8 mouse cellular contexts compared by ENCODE assay signal in the genomic region with DNA sequence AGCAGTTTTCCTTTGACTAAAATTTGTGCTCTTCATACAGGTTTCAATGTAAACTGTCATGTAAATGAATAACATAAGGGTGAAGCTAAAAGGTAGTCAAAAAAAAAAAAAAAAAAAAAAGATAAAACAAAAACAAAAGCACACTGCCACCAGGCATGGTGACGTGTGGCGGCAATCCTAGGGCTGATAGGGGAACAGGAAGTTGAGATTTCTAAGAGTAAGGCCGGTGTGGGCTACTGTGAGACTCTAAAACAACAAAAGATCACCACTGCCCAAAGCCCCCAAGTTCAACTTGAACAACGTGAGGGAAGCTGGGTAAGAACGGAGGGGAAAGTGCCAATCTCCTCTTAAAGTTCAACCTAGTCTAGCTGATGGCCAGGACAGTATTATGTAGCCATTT. TPM values are rescaled to one million over a fixed set of nuclear protein-coding genes. Genes with fewer than 3 reads are reported as not detected.
DNase-seq lines count a peak whose midpoint lies in the region; ATAC-seq lines count a peak whose summit lies in the region.

No protein-coding gene starts in this region.

- intact Hi-C loops in heart, postnatal 10 days (cut with DNase I) = loop anchor here (10.0 kb wide), 1 partner anchor 204 kb away; no protein-coding TSS in a partner anchor

- H3K4me1 ChIP-seq in heart, embryonic 10.5 days = 0 out of 2 replicates have a peak, but pooled peaks cover 12% of the 10 kb centered on the region
- H3K4me1 ChIP-seq in midbrain, embryonic 13.5 days (replicated peaks) = peaks cover 30% of the 10 kb centered on the region
- peaks cover 9% of the 10 kb centered on the region; the same call in 1 of the 2 replicates for H3K4me1 ChIP-seq in midbrain, embryonic 11.5 days (ENCODE audit: control insufficient read depth, insufficient read depth, low read length)
- peaks cover 25% of the 10 kb centered on the region for H3K4me1 ChIP-seq in hindbrain, embryonic 16.5 days (ENCODE audit: control insufficient read depth, insufficient read depth, low read depth, low read length)

- 48% methylated on average over 5 of the region's 5 CpGs for WGBS in heart, embryonic 10.5 days
- WGBS in midbrain, embryonic 13.5 days = 76% methylated on average over 5 of the region's 5 CpGs
- WGBS in midbrain, embryonic 11.5 days = 87% methylated on average over 5 of the region's 5 CpGs
- WGBS in hindbrain, embryonic 16.5 days = 63% methylated on average over 5 of the region's 5 CpGs

- H3K9ac ChIP-seq in midbrain, embryonic 13.5 days (replicated peaks) = no peak overlapping the region
- H3K9ac ChIP-seq in midbrain, embryonic 11.5 days (ENCODE audit: low read length) = no peak overlapping the region
- H3K9ac ChIP-seq in hindbrain, embryonic 16.5 days (ENCODE audit: low read depth, low read length) = no peak overlapping the region

- H3K27ac ChIP-seq in heart, embryonic 10.5 days = peak overlapping the region; percentile 67
- peak overlapping the region; percentile 17; the same call in 1 of the 2 replicates for H3K27ac ChIP-seq in midbrain, embryonic 13.5 days
- H3K27ac ChIP-seq in midbrain, embryonic 11.5 days (ENCODE audit: low read depth, low read length) = no peak overlapping the region
- H3K27ac ChIP-seq in hindbrain, embryonic 16.5 days (ENCODE audit: low read depth, low read length) = no peak overlapping the region

- no peak for ATAC-seq in midbrain, embryonic 13.5 days
- no peak for ATAC-seq in midbrain, embryonic 11.5 days (ENCODE audit: low FRiP score)
- ATAC-seq in hindbrain, embryonic 16.5 days = no peak

- peak overlapping the region; percentile 43 for H3K4me3 ChIP-seq in heart, embryonic 10.5 days
- no peak overlapping the region; the same call in 1 of the 2 replicates for H3K4me3 ChIP-seq in midbrain, embryonic 13.5 days (replicated peaks)
- no peak overlapping the region for H3K4me3 ChIP-seq in midbrain, embryonic 11.5 days (ENCODE audit: low read depth, low read length)
- H3K4me3 ChIP-seq in hindbrain, embryonic 16.5 days (ENCODE audit: low read length) = no peak overlapping the region

- H3K36me3 ChIP-seq in heart, embryonic 10.5 days = peaks cover 31% of the 10 kb centered on the region
- peaks cover 13% of the 10 kb centered on the region for H3K36me3 ChIP-seq in midbrain, embryonic 13.5 days
- H3K36me3 ChIP-seq in midbrain, embryonic 11.5 days (ENCODE audit: control insufficient read depth, insufficient read depth, low read length) = no peaks in the 10 kb centered on the region
- peaks cover 17% of the 10 kb centered on the region for H3K36me3 ChIP-seq in hindbrain, embryonic 16.5 days (ENCODE audit: control insufficient read depth, insufficient read depth, low read length)
- peaks cover 4% of the 10 kb centered on the region; the same call in 1 of the 2 replicates for H3K36me3 ChIP-seq in splenic B cell, adult 2 months (ENCODE audit: control insufficient read depth, insufficient read depth, low read length, poor library complexity, severe bottlenecking)

- H3K27me3 ChIP-seq in heart, embryonic 10.5 days (ENCODE audit: insufficient read depth, poor library complexity, severe bottlenecking) = no peaks in the 10 kb centered on the region
- H3K27me3 ChIP-seq in midbrain, embryonic 13.5 days = no peaks in the 10 kb centered on the region
- no peaks in the 10 kb centered on the region for H3K27me3 ChIP-seq in midbrain, embryonic 11.5 days (ENCODE audit: control insufficient read depth, insufficient read depth, low read length)
- H3K27me3 ChIP-seq in hindbrain, embryonic 16.5 days (replicated peaks; ENCODE audit: control insufficient read depth, insufficient read depth, low read length) = no peaks in the 10 kb centered on the region
- no peaks in the 10 kb centered on the region for H3K27me3 ChIP-seq in splenic B cell, adult 2 months (ENCODE audit: control insufficient read depth, insufficient read depth, low read length, poor library complexity, severe bottlenecking)

- H3K9me3 ChIP-seq in heart, embryonic 10.5 days = no peaks in the 10 kb centered on the region
- no peaks in the 10 kb centered on the region for H3K9me3 ChIP-seq in midbrain, embryonic 13.5 days
- no peaks in the 10 kb centered on the region for H3K9me3 ChIP-seq in midbrain, embryonic 11.5 days (ENCODE audit: control insufficient read depth, low read length)
- H3K9me3 ChIP-seq in hindbrain, embryonic 16.5 days (ENCODE audit: control insufficient read depth, low read length) = no peaks in the 10 kb centered on the region

- DNase-seq in heart, embryonic 10.5 days (ENCODE audit: low spot score) = no peak
- no peak for DNase-seq in heart, postnatal 10 days
- no peak for DNase-seq in midbrain, embryonic 11.5 days (ENCODE audit: low spot score, missing footprints)
- peak; percentile 62 for DNase-seq in splenic B cell, adult 2 months (ENCODE audit: low read depth, low spot score)
- no peak for DNase-seq in cerebellum, postnatal 10 days
- no peak for DNase-seq in adipocyte (ENCODE audit: low spot score)

- H3K4me2 ChIP-seq in midbrain, embryonic 13.5 days (replicated peaks) = no peak overlapping the region; the same call in 1 of the 2 replicates
- H3K4me2 ChIP-seq in midbrain, embryonic 11.5 days = no peak overlapping the region
- H3K4me2 ChIP-seq in hindbrain, embryonic 16.5 days (ENCODE audit: low read length) = peak overlapping the region; percentile 32

RNA-seq across cellular contexts. Expression of a gene that starts 3.0 kb away (rescaled TPM):
- polyA plus RNA-seq in heart, embryonic 10.5 days (2016; fragmentation: Nextera tagmentation; extraction: Ambion mirVana) = 6.8 and 7.0 TPM in 2 replicates
- 1 to 10 TPM; 6.5 to 6.7 TPM for total RNA-seq in heart, postnatal 10 days (2021)
- polyA plus RNA-seq in midbrain, embryonic 13.5 days (2015; fragmentation: Nextera tagmentation; extraction: Ambion mirVana) = 12.6 and 13.1 TPM in 2 replicates
- 10.9 and 13.6 TPM in 2 replicates for polyA plus RNA-seq in midbrain, embryonic 11.5 days (2014; fragmentation: Nextera tagmentation; extraction: Ambion mirVana)
- 10.5 and 11.4 TPM in 2 replicates for polyA plus RNA-seq in hindbrain, embryonic 16.5 days (2015; fragmentation: Nextera tagmentation; extraction: Ambion mirVana)

RNA-seq across cellular contexts. Expression of a gene that starts 3.2 kb away (rescaled TPM):
- polyA plus RNA-seq in heart, embryonic 10.5 days (2016; fragmentation: Nextera tagmentation; extraction: Ambion mirVana) = 800 and 1,183 TPM in 2 replicates
- total RNA-seq in heart, postnatal 10 days (2021) = 1,000 to 10,000 TPM; 2,015 to 2,040 TPM
- 466 and 472 TPM in 2 replicates for polyA plus RNA-seq in midbrain, embryonic 13.5 days (2015; fragmentation: Nextera tagmentation; extraction: Ambion mirVana)
- 448 and 455 TPM in 2 replicates for polyA plus RNA-seq in midbrain, embryonic 11.5 days (2014; fragmentation: Nextera tagmentation; extraction: Ambion mirVana)
- polyA plus RNA-seq in hindbrain, embryonic 16.5 days (2015; fragmentation: Nextera tagmentation; extraction: Ambion mirVana) = 667 and 775 TPM in 2 replicates

Comparison
In these comparisons a context has a peak if more than half of its experiments do, and no peak if none do; other contexts are left out.
1. H3K27ac ChIP-seq: peak in heart, embryonic 10.5 days (single experiment) and midbrain, embryonic 13.5 days (single experiment); none in midbrain, embryonic 11.5 days (single experiment) and hindbrain, embryonic 16.5 days (single experiment).